Mouse (Mus musculus): ENCODE data around the gene Ccdc89. TPM values are rescaled to one million over a fixed set of nuclear protein-coding genes. Genes with fewer than 3 reads are reported as not detected.

The Ccdc89 gene
- polyA plus RNA-seq, 1 experiment from 2014 or later, result 0.64 TPM

GRCm38 (mm10) chr7:90432221-90432620 lies 5.8 kb downstream of the Ccdc89 start:
- no peak overlapping the region for H3K27ac ChIP-seq (ENCODE audit: low read depth, low read length)
- no peak for ATAC-seq (replicated peaks; ENCODE audit: insufficient number of reproducible peaks, low FRiP score, low TSS enrichment)
- no peak overlapping the region for H3K9ac ChIP-seq (ENCODE audit: low read depth, low read length)
- H3K4me2 ChIP-seq, result no peak overlapping the region
- no peaks in the 10 kb centered on the region for H3K27me3 ChIP-seq (ENCODE audit: control insufficient read depth, insufficient read depth, low read length)
- H3K36me3 ChIP-seq (ENCODE audit: control insufficient read depth, insufficient read depth, low read length), result no peaks in the 10 kb centered on the region
- no peaks in the 10 kb centered on the region for H3K9me3 ChIP-seq (replicated peaks; ENCODE audit: control insufficient read depth, low read length)
- no peak overlapping the region for H3K4me3 ChIP-seq (ENCODE audit: low read depth, low read length)
- no peaks in the 10 kb centered on the region for H3K4me1 ChIP-seq (ENCODE audit: control insufficient read depth, insufficient read depth, low read length)

- no peak overlapping the region for H3K4me3 ChIP-seq (ENCODE audit: low read depth, low read length)
- no peaks in the 10 kb centered on the region for H3K27me3 ChIP-seq (ENCODE audit: control insufficient read depth, insufficient read depth, low read length)
- H3K4me2 ChIP-seq, result no peak overlapping the region
- ATAC-seq (replicated peaks; ENCODE audit: insufficient number of reproducible peaks, low FRiP score, low TSS enrichment), result no peak
- no peak overlapping the region for H3K9ac ChIP-seq (ENCODE audit: low read depth, low read length)
- 82% methylated on average over 4 of the region's 4 CpGs for WGBS (ENCODE audit: insufficient replicate concordance)
- H3K27ac ChIP-seq (ENCODE audit: low read depth, low read length), result no peak overlapping the region
- no peaks in the 10 kb centered on the region for H3K9me3 ChIP-seq (replicated peaks; ENCODE audit: control insufficient read depth, low read length)
- H3K4me1 ChIP-seq (ENCODE audit: control insufficient read depth, insufficient read depth, low read length), result no peaks in the 10 kb centered on the region
- H3K36me3 ChIP-seq (ENCODE audit: control insufficient read depth, insufficient read depth, low read length), result no peaks in the 10 kb centered on the region
These were observed 13.7 kb downstream of the Ccdc89 start for GRCm38 (mm10) chr7:90440044-90440443.

GRCm38 (mm10) chr7:90442070-90442469 lies 15.7 kb downstream of the Ccdc89 start:
- Histone ChIP-seq H3K27me3 (ENCODE audit: control insufficient read depth, insufficient read depth, low read length) (no peaks in the 10 kb centered on the region), H3K9ac (ENCODE audit: low read depth, low read length) (peak overlapping the region; percentile 75), H3K9me3 (replicated peaks; ENCODE audit: control insufficient read depth, low read length) (no peaks in the 10 kb centered on the region), H3K4me3 (ENCODE audit: low read depth, low read length) (peak overlapping the region; percentile 99), H3K4me1 (ENCODE audit: control insufficient read depth, insufficient read depth, low read length) (no peaks in the 10 kb centered on the region), H3K36me3 (ENCODE audit: control insufficient read depth, insufficient read depth, low read length) (no peaks in the 10 kb centered on the region), H3K27ac (ENCODE audit: low read depth, low read length) (0 out of 2 replicates have a peak overlapping the region, but pooled peaks have one; percentile 46), H3K4me2 (peak overlapping the region; percentile 89)
- 17% methylated on average over 4 of the region's 4 CpGs for WGBS (ENCODE audit: insufficient replicate concordance)
- ATAC-seq (replicated peaks; ENCODE audit: insufficient number of reproducible peaks, low FRiP score, low TSS enrichment), result no peak

GRCm38 (mm10) chr7:90442518-90443080 lies 16.2 kb downstream of the Ccdc89 start, which contains the start of gene Crebzf:
TSS of gene Crebzf (plus strand) at chr7:90442729.
- peak within 1 kb of the TSS; percentile 99 for H3K4me3 ChIP-seq (ENCODE audit: low read depth, low read length)
- under 1% methylated on average over 50 of the region's 54 CpGs for WGBS (ENCODE audit: insufficient replicate concordance)
- no peaks in the 10 kb centered on the region for H3K27me3 ChIP-seq (ENCODE audit: control insufficient read depth, insufficient read depth, low read length)
- H3K4me2 ChIP-seq, result peak within 1 kb of the TSS; percentile 89
- H3K9ac ChIP-seq (ENCODE audit: low read depth, low read length), result peak within 1 kb of the TSS; percentile 99
- H3K4me1 ChIP-seq (ENCODE audit: control insufficient read depth, insufficient read depth, low read length), result no peaks in the 10 kb centered on the region; the same call in 1 of the 2 replicates
- H3K36me3 ChIP-seq (ENCODE audit: control insufficient read depth, insufficient read depth, low read length), result no peaks in the 10 kb centered on the region
- no peaks in the 10 kb centered on the region for H3K9me3 ChIP-seq (replicated peaks; ENCODE audit: control insufficient read depth, low read length)
- H3K27ac ChIP-seq (ENCODE audit: low read depth, low read length), result peak within 1 kb of the TSS; percentile 100
- ATAC-seq (replicated peaks; ENCODE audit: insufficient number of reproducible peaks, low FRiP score, low TSS enrichment), result peak; percentile 97

GRCm38 (mm10) chr7:90443101-90444091 lies 17.0 kb downstream of the Ccdc89 start:
- Histone ChIP-seq H3K27me3 (ENCODE audit: control insufficient read depth, insufficient read depth, low read length) (no peaks in the 10 kb centered on the region), H3K4me3 (ENCODE audit: low read depth, low read length) (peak overlapping the region; percentile 99), H3K9me3 (replicated peaks; ENCODE audit: control insufficient read depth, low read length) (no peaks in the 10 kb centered on the region), H3K27ac (ENCODE audit: low read depth, low read length) (peak overlapping the region; percentile 100), H3K9ac (ENCODE audit: low read depth, low read length) (peak overlapping the region; percentile 99), H3K4me2 (peak overlapping the region; percentile 89), H3K36me3 (ENCODE audit: control insufficient read depth, insufficient read depth, low read length) (no peaks in the 10 kb centered on the region), H3K4me1 (ENCODE audit: control insufficient read depth, insufficient read depth, low read length) (no peaks in the 10 kb centered on the region; the same call in 1 of the 2 replicates)
- under 1% methylated on average over 102 of the region's 123 CpGs for WGBS (ENCODE audit: insufficient replicate concordance)
- ATAC-seq (replicated peaks; ENCODE audit: insufficient number of reproducible peaks, low FRiP score, low TSS enrichment), result peak; percentile 68

GRCm38 (mm10) chr7:90444206-90444605 lies 17.8 kb downstream of the Ccdc89 start:
- no peak for ATAC-seq (replicated peaks; ENCODE audit: insufficient number of reproducible peaks, low FRiP score, low TSS enrichment)
- H3K36me3 ChIP-seq (ENCODE audit: control insufficient read depth, insufficient read depth, low read length), result 0 out of 2 replicates have a peak, but pooled peaks cover 3% of the 10 kb centered on the region
- peak overlapping the region; percentile 99 for H3K4me3 ChIP-seq (ENCODE audit: low read depth, low read length)

DNA sequence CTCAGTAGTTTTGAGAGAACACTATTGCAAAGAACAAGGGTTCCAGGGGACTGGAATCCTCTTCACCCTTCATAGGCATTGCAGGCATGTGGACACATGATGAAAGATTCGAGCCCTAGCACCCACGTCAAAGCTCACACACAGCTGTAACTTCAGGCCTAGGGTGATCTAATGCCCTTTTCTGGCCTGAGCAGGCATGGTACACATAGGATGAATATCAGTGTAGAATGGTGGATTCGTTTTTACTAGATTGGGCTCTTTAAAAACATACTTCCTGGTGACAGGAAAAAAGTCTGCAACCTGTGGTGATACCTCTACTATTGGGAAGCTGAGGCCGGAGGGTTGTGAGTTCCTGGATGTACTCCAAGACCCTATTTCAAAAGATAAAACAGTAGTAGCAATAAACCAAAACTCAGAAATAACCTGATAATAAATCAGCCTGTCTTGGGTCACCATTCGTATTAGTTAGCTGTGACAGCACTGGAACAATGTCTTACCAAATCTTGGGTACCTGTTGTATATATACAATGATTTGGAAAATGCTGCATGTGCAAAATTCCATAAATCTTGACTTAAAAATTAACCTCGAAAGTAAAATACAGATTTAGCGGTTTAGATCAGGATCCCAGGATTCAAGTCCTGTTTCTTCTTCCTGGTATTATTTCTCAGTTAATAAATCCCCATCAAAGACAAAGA lies 29.9 kb downstream of the Ccdc89 start:
- Histone ChIP-seq H3K4me1 (ENCODE audit: control insufficient read depth, insufficient read depth, low read length) (0 out of 2 replicates have a peak, but pooled peaks cover 6% of the 10 kb centered on the region), H3K27me3 (ENCODE audit: control insufficient read depth, insufficient read depth, low read length) (0 out of 2 replicates have a peak, but pooled peaks cover 3% of the 10 kb centered on the region), H3K9ac (ENCODE audit: low read depth, low read length) (peak overlapping the region; percentile 86; the same call in 1 of the 2 replicates), H3K4me3 (ENCODE audit: low read depth, low read length) (peak overlapping the region; percentile 79), H3K4me2 (peak overlapping the region; percentile 68), H3K36me3 (ENCODE audit: control insufficient read depth, insufficient read depth, low read length) (peaks cover 6% of the 10 kb centered on the region), H3K9me3 (replicated peaks; ENCODE audit: control insufficient read depth, low read length) (no peaks in the 10 kb centered on the region), H3K27ac (ENCODE audit: low read depth, low read length) (peak overlapping the region; percentile 87; the same call in 1 of the 2 replicates)
- WGBS (ENCODE audit: insufficient replicate concordance), result 32% methylated on average over 7 of the region's 7 CpGs
- no peak for ATAC-seq (replicated peaks; ENCODE audit: insufficient number of reproducible peaks, low FRiP score, low TSS enrichment)

More at GRCm38 (mm10) chr7:90444206-90444605, 17.8 kb downstream of the Ccdc89 start:
- 0% methylated on average over 6 of the region's 6 CpGs for WGBS (ENCODE audit: insufficient replicate concordance)
- H3K27ac ChIP-seq (ENCODE audit: low read depth, low read length), result 0 out of 2 replicates have a peak overlapping the region, but pooled peaks have one; percentile 100
- H3K4me2 ChIP-seq, result peak overlapping the region; percentile 89
- H3K27me3 ChIP-seq (ENCODE audit: control insufficient read depth, insufficient read depth, low read length), result no peaks in the 10 kb centered on the region
- no peaks in the 10 kb centered on the region for H3K9me3 ChIP-seq (replicated peaks; ENCODE audit: control insufficient read depth, low read length)
- H3K4me1 ChIP-seq (ENCODE audit: control insufficient read depth, insufficient read depth, low read length), result no peaks in the 10 kb centered on the region; the same call in 1 of the 2 replicates
- H3K9ac ChIP-seq (ENCODE audit: low read depth, low read length), result peak overlapping the region; percentile 99

All from heart, embryonic 11.5 days (tissue).